Comparison of ENCODE assay signal across 12 mouse cellular contexts in genomic region chr10:127122018-127122417, GRCm38 (mm10). TPM values are rescaled to one million over a fixed set of nuclear protein-coding genes. Genes with fewer than 3 reads are reported as not detected.
DNase-seq lines count a peak whose midpoint lies in the region; ATAC-seq and TF ChIP-seq lines count a peak whose summit lies in the region.
"Had no signal": no experiment of that assay in that cellular context is flagged by ENCODE, and none has a peak within 500 bp of the region (broad histone marks: within the 10 kb centered on the region; RNA-seq: fewer than 3 reads in every experiment).

No protein-coding gene starts in this region.

- no peak for TF ChIP-seq RAD21 in CH12.LX (IDR thresholded peaks at IDR 0.05; ENCODE audit: low read depth, low read length)

- TF ChIP-seq POLR2A in CH12.LX (IDR thresholded peaks at IDR 0.05; ENCODE audit: low read depth, low read length), result no peak

- H3K4me2 ChIP-seq in CH12.LX (ENCODE audit: insufficient read depth, low read depth, poor library complexity, severe bottlenecking), result peak overlapping the region; percentile 51
- peak overlapping the region; percentile 59 for H3K4me2 ChIP-seq in forebrain, embryonic 14.5 days (ENCODE audit: low read length)
- peak overlapping the region; percentile 85 for H3K4me2 ChIP-seq in hindbrain, postnatal 0 days (ENCODE audit: low read depth, low read length)
- peak overlapping the region; percentile 49 for H3K4me2 ChIP-seq in midbrain, embryonic 14.5 days (ENCODE audit: low read length)

- peaks cover 7% of the 10 kb centered on the region; the same call in 1 of the 2 replicates for H3K79me2 ChIP-seq in CH12.LX (replicated peaks; ENCODE audit: control insufficient read depth, extremely low read depth, insufficient read depth, poor library complexity, severe bottlenecking)

- H3K4me1 ChIP-seq in CH12.LX (ENCODE audit: control insufficient read depth in 1 of 2, insufficient read depth in 2 of 2), result peaks cover 7 to 43% of the 10 kb centered on the region in 2 experiments
- peaks cover 15% of the 10 kb centered on the region for H3K4me1 ChIP-seq in forebrain, embryonic 14.5 days (ENCODE audit: control insufficient read depth, insufficient read depth, low read length)
- 0 out of 2 replicates have a peak, but pooled peaks cover 8% of the 10 kb centered on the region for H3K4me1 ChIP-seq in hindbrain, postnatal 0 days (ENCODE audit: insufficient read depth, low read length)
- H3K4me1 ChIP-seq in midbrain, embryonic 14.5 days (ENCODE audit: control insufficient read depth, insufficient read depth, low read length), result peaks cover 24% of the 10 kb centered on the region; the same call in 1 of the 2 replicates

- no peak for TF ChIP-seq CTCF in CH12.LX (conservative IDR thresholded peaks at IDR 0.05 in 1 of 2, IDR thresholded peaks at IDR 0.05 in 1 of 2; ENCODE audit: low read depth in 2 of 2, low read length in 2 of 2)
- no peak for TF ChIP-seq CTCF in hindbrain, postnatal 0 days (IDR thresholded peaks at IDR 0.05; ENCODE audit: low read depth)

- ATAC-seq in forebrain, embryonic 14.5 days, result no peak
- ATAC-seq in hindbrain, postnatal 0 days, result no peak
- no peak for ATAC-seq in midbrain, embryonic 14.5 days (ENCODE audit: low FRiP score, low TSS enrichment)

- dilution Hi-C loops in CH12.LX (cut with MboI; ENCODE audit: extremely low pct_ligation_motif_present, extremely low pct_unique_long_range_greater_than_20kb, low sequenced_read_pairs), result no loop called here

- no peaks in the 10 kb centered on the region for H3K27me3 ChIP-seq in CH12.LX (replicated peaks)
- H3K27me3 ChIP-seq in forebrain, embryonic 14.5 days (replicated peaks; ENCODE audit: control insufficient read depth, insufficient read depth, low read length), result no peaks in the 10 kb centered on the region
- H3K27me3 ChIP-seq in hindbrain, postnatal 0 days (ENCODE audit: insufficient read depth, low read length), result no peaks in the 10 kb centered on the region
- no peaks in the 10 kb centered on the region for H3K27me3 ChIP-seq in midbrain, embryonic 14.5 days (ENCODE audit: control insufficient read depth, insufficient read depth, low read length)
- H3K27me3 ChIP-seq: lung, embryonic 15.5 days; stomach, embryonic 15.5 days had no signal

- no peak overlapping the region for H3K9ac ChIP-seq in CH12.LX (ENCODE audit: insufficient read depth, low read depth)
- H3K9ac ChIP-seq in forebrain, embryonic 14.5 days (ENCODE audit: low read length), result peak overlapping the region; percentile 38; the same call in 1 of the 2 replicates
- peak overlapping the region; percentile 28; the same call in 1 of the 2 replicates for H3K9ac ChIP-seq in hindbrain, postnatal 0 days (replicated peaks; ENCODE audit: low read length)
- peak overlapping the region; percentile 44; the same call in 1 of the 2 replicates for H3K9ac ChIP-seq in midbrain, embryonic 14.5 days (replicated peaks; ENCODE audit: low read length)
- H3K9ac ChIP-seq: lung, embryonic 15.5 days; stomach, embryonic 15.5 days had no signal

- 0 out of 2 replicates have a peak overlapping the region, but pooled peaks have one; percentile 13 for H3K27ac ChIP-seq in CH12.LX (ENCODE audit: insufficient read depth, low read depth)
- H3K27ac ChIP-seq in forebrain, embryonic 14.5 days (ENCODE audit: low read depth, low read length), result 0 out of 2 replicates have a peak overlapping the region, but pooled peaks have one; percentile 18
- H3K27ac ChIP-seq in hindbrain, postnatal 0 days, result peak overlapping the region; percentile 86
- H3K27ac ChIP-seq in midbrain, embryonic 14.5 days (replicated peaks; ENCODE audit: low read depth, low read length), result peak overlapping the region; percentile 87
- H3K27ac ChIP-seq: heart, adult 2 months; lung, embryonic 15.5 days; stomach, embryonic 15.5 days had no signal

- H3K9me3 ChIP-seq in CH12.LX (replicated peaks; ENCODE audit: low read length), result no peaks in the 10 kb centered on the region
- H3K9me3 ChIP-seq in forebrain, embryonic 14.5 days (replicated peaks; ENCODE audit: control insufficient read depth, low read length), result no peaks in the 10 kb centered on the region
- no peaks in the 10 kb centered on the region for H3K9me3 ChIP-seq in hindbrain, postnatal 0 days (ENCODE audit: low read length)
- H3K9me3 ChIP-seq in midbrain, embryonic 14.5 days (ENCODE audit: control insufficient read depth, low read length), result no peaks in the 10 kb centered on the region
- H3K9me3 ChIP-seq: lung, embryonic 15.5 days; stomach, embryonic 15.5 days had no signal

- in situ Hi-C loops in CH12.LX (cut with MboI; ENCODE audit: low pct_ligation_motif_present, low pct_unique_long_range_greater_than_20kb, low sequenced_read_pairs), result no loop called here

- H3K36me3 ChIP-seq in CH12.LX (replicated peaks in 1 of 2; ENCODE audit: control insufficient read depth in 1 of 2, insufficient read depth in 1 of 2, low read length in 1 of 2), result peaks cover 23 to 29% of the 10 kb centered on the region in 2 experiments
- H3K36me3 ChIP-seq in forebrain, embryonic 14.5 days (ENCODE audit: control insufficient read depth, insufficient read depth, low read length), result peaks cover 25% of the 10 kb centered on the region
- H3K36me3 ChIP-seq in hindbrain, postnatal 0 days (ENCODE audit: insufficient read depth, low read length), result peaks cover 19% of the 10 kb centered on the region
- peaks cover 24% of the 10 kb centered on the region for H3K36me3 ChIP-seq in midbrain, embryonic 14.5 days (ENCODE audit: control insufficient read depth, insufficient read depth, low read length)

- TF ChIP-seq EP300 in CH12.LX (IDR thresholded peaks at IDR 0.05; ENCODE audit: low read length), result no peak

- DNase-seq in CH12.LX (ENCODE audit: extremely low read depth), result no peak
- no peak for DNase-seq in forebrain, embryonic 14.5 days (ENCODE audit: low spot score)
- no peak for DNase-seq in hindbrain, postnatal 0 days (ENCODE audit: low spot score)
- no peak for DNase-seq in midbrain, embryonic 14.5 days
- DNase-seq in ovary, postnatal 10 days (ENCODE audit: low spot score), result no peak
- no peak for DNase-seq in adrenal gland, adult 18-20 months (ENCODE audit: low spot score in 2 of 2)
- no peak for DNase-seq in kidney, postnatal 4 days
- DNase-seq: adrenal gland, postnatal 25 days; heart, adult 2 months; kidney, adult 9 months had no signal

- WGBS in forebrain, embryonic 14.5 days, result 88% methylated on average over 3 of the region's 3 CpGs
- WGBS in hindbrain, postnatal 0 days, result 84% methylated on average over 3 of the region's 3 CpGs
- 89% methylated on average over 3 of the region's 3 CpGs for WGBS in midbrain, embryonic 14.5 days

- H3K4me3 ChIP-seq in CH12.LX (replicated peaks in 1 of 3; ENCODE audit: low read depth in 2 of 3, low read length in 2 of 3, poor library complexity in 1 of 3), result no peak overlapping the region
- H3K4me3 ChIP-seq in forebrain, embryonic 14.5 days (ENCODE audit: low read depth, low read length), result peak overlapping the region; percentile 86; the same call in 1 of the 2 replicates
- H3K4me3 ChIP-seq in hindbrain, postnatal 0 days (ENCODE audit: low read length), result peak overlapping the region; percentile 83
- H3K4me3 ChIP-seq in midbrain, embryonic 14.5 days (replicated peaks; ENCODE audit: low read depth, low read length), result peak overlapping the region; percentile 79

RNA-seq across cellular contexts. Expression of gene Os9, which starts 1.1 kb away (rescaled TPM):
- total RNA-seq in CH12.LX (2012; rRNA removed) (81.1 and 82.7 TPM in 2 replicates), CH12.LX (2014; rRNA removed) (41.0 and 42.8 TPM in 2 replicates)
- 61.9 and 78.2 TPM in 2 replicates for polyA plus RNA-seq in CH12.LX (2012; ENCODE audit: insufficient read length, low read depth)
- 53.0 and 66.3 TPM in 2 replicates for polyA plus RNA-seq in forebrain, embryonic 14.5 days (2014; fragmentation: Nextera tagmentation; extraction: Ambion mirVana)
- total RNA-seq in hindbrain, postnatal 0 days (2014; rRNA removed), result 118 and 119 TPM in 2 replicates
- polyA plus RNA-seq in hindbrain, postnatal 0 days (2015; fragmentation: Nextera tagmentation; extraction: Ambion mirVana), result 128 and 129 TPM in 2 replicates
- 82.1 and 82.7 TPM in 2 replicates for polyA plus RNA-seq in midbrain, embryonic 14.5 days (2014; fragmentation: Nextera tagmentation; extraction: Ambion mirVana)
- 100 to 1,000 TPM; 114 to 147 TPM for total RNA-seq in adrenal gland, adult 18-20 months (2021)

RNA-seq across cellular contexts. Expression of gene B4galnt1, which starts 43.0 kb away (rescaled TPM):
- total RNA-seq in CH12.LX (2012; rRNA removed) (15.5 and 17.5 TPM in 2 replicates), CH12.LX (2014; rRNA removed) (0.74 and 0.98 TPM in 2 replicates)
- polyA plus RNA-seq in CH12.LX (2012; ENCODE audit: insufficient read length, low read depth), result 1.9 and 2.3 TPM in 2 replicates
- 30.7 and 46.8 TPM in 2 replicates for polyA plus RNA-seq in forebrain, embryonic 14.5 days (2014; fragmentation: Nextera tagmentation; extraction: Ambion mirVana)
- 111 and 112 TPM in 2 replicates for total RNA-seq in hindbrain, postnatal 0 days (2014; rRNA removed)
- 56.7 and 65.3 TPM in 2 replicates for polyA plus RNA-seq in hindbrain, postnatal 0 days (2015; fragmentation: Nextera tagmentation; extraction: Ambion mirVana)
- 66.8 and 74.1 TPM in 2 replicates for polyA plus RNA-seq in midbrain, embryonic 14.5 days (2014; fragmentation: Nextera tagmentation; extraction: Ambion mirVana)
- 1 to 10 TPM; 7.8 to 8.6 TPM for total RNA-seq in adrenal gland, adult 18-20 months (2021)

RNA-seq across cellular contexts. Expression of gene Agap2, which starts 46.9 kb away (rescaled TPM):
- total RNA-seq in CH12.LX (2012; rRNA removed) (43.5 and 46.0 TPM in 2 replicates), CH12.LX (2014; rRNA removed) (24.8 and 27.8 TPM in 2 replicates)
- 26.1 and 27.8 TPM in 2 replicates for polyA plus RNA-seq in CH12.LX (2012; ENCODE audit: insufficient read length, low read depth)
- polyA plus RNA-seq in forebrain, embryonic 14.5 days (2014; fragmentation: Nextera tagmentation; extraction: Ambion mirVana), result 3.9 and 4.7 TPM in 2 replicates
- 229 and 238 TPM in 2 replicates for total RNA-seq in hindbrain, postnatal 0 days (2014; rRNA removed)
- 4.1 and 4.9 TPM in 2 replicates for polyA plus RNA-seq in hindbrain, postnatal 0 days (2015; fragmentation: Nextera tagmentation; extraction: Ambion mirVana)
- 8.1 and 13.1 TPM in 2 replicates for polyA plus RNA-seq in midbrain, embryonic 14.5 days (2014; fragmentation: Nextera tagmentation; extraction: Ambion mirVana)
- total RNA-seq in adrenal gland, adult 18-20 months (2021), result 1 to 10 TPM; 3.1 to 3.2 TPM

RNA-seq across cellular contexts. Expression of gene Tspan31, which starts 52.0 kb away (rescaled TPM):
- 81.5 and 85.9 TPM in 2 replicates for total RNA-seq in CH12.LX (2012; rRNA removed)
- total RNA-seq in CH12.LX (2014; rRNA removed), result 110 and 148 TPM in 2 replicates
- polyA plus RNA-seq in CH12.LX (2012; ENCODE audit: insufficient read length, low read depth), result 72.8 and 79.9 TPM in 2 replicates
- 36.7 and 44.5 TPM in 2 replicates for polyA plus RNA-seq in forebrain, embryonic 14.5 days (2014; fragmentation: Nextera tagmentation; extraction: Ambion mirVana)
- total RNA-seq in hindbrain, postnatal 0 days (2014; rRNA removed), result 113 and 129 TPM in 2 replicates
- 105 and 107 TPM in 2 replicates for polyA plus RNA-seq in hindbrain, postnatal 0 days (2015; fragmentation: Nextera tagmentation; extraction: Ambion mirVana)
- polyA plus RNA-seq in midbrain, embryonic 14.5 days (2014; fragmentation: Nextera tagmentation; extraction: Ambion mirVana), result 67.7 and 71.7 TPM in 2 replicates
- total RNA-seq in adrenal gland, adult 18-20 months (2021), result 100 to 1,000 TPM; 106 to 107 TPM

RNA-seq across cellular contexts. Expression of gene Slc26a10, which starts 58.4 kb away (rescaled TPM):
- 1.2 and 1.7 TPM in 2 replicates for total RNA-seq in CH12.LX (2012; rRNA removed)
- total RNA-seq in CH12.LX (2014; rRNA removed), result 0.05 TPM in 2 replicates
- polyA plus RNA-seq in CH12.LX (2012; ENCODE audit: insufficient read length, low read depth), result 0.16 and 0.44 TPM in 2 replicates
- polyA plus RNA-seq in forebrain, embryonic 14.5 days (2014; fragmentation: Nextera tagmentation; extraction: Ambion mirVana), result 0.69 and 0.95 TPM in 2 replicates
- 0.31 TPM in 1 of 2 replicates, not detected in the other for total RNA-seq in hindbrain, postnatal 0 days (2014; rRNA removed)
- 0.79 and 1.1 TPM in 2 replicates for polyA plus RNA-seq in hindbrain, postnatal 0 days (2015; fragmentation: Nextera tagmentation; extraction: Ambion mirVana)
- 0.58 and 0.66 TPM in 2 replicates for polyA plus RNA-seq in midbrain, embryonic 14.5 days (2014; fragmentation: Nextera tagmentation; extraction: Ambion mirVana)
- total RNA-seq in adrenal gland, adult 18-20 months (2021), result 1 to 10 TPM; 1.1 to 1.8 TPM

Comparison
In these comparisons a context has a peak if more than half of its experiments do, and no peak if none do; other contexts are left out.
1. H3K27ac ChIP-seq: peak in every context shown above with its lines; median percentile 87 in midbrain, embryonic 14.5 days; 86 in hindbrain, postnatal 0 days; 18 in forebrain, embryonic 14.5 days; 13 in CH12.LX.
2. H3K4me3 ChIP-seq: peak in forebrain, embryonic 14.5 days (single experiment), hindbrain, postnatal 0 days (single experiment) and midbrain, embryonic 14.5 days (single experiment); none in CH12.LX (0 of 3).
3. Peak in every context shown above with its lines, with median percentiles within 50 percentile points of each other: H3K4me2 ChIP-seq.